Mouse (Mus musculus) kidney, adult 18-20 months (tissue): ENCODE data around the gene Plcg2.

Source experiments
- DNase-seq: peaks from one replicate; pipeline ENCODE4 v3.0.0; 2021

Gene Plcg2

DNA sequence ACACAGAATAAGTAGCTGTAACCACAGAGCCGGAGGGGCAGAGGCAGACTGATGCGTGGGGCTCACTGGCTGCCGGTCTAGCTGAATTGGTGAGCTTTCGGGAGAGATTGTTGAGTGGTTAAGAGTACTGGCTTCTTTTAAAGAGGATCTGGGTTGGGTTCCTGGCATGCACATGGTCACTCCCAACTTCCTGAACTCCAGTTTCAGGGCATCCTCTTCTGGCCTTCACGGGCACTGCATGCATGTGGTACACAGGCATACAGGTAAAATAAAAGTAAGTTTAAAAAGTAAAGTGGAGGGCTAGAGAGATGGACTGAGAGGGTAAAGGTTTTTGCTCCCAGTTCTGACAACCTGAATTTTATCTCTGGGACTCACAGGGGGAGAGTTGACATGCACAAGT, 52.4 kb downstream of the Plcg2 start:
- no peak for DNase-seq

DNA sequence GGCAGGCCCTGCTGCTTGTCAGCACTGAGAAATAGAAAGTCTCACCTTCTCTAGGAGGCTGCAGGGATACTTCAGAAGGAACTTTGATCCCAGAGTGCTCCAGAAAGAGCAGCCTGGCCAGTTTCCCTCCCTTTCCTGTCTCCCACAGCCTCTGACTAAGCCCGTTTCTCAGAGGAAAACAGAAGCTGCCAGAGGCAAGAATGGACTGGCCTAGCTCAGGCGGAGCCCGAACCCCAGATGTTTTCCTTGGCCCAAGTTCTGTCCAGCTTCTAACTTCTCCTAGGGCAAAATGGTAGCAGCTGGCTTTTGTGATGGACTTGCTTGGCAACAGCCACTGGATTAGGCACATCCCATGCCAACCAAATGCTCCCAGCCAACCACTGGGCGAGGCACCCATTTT, 62.9 kb downstream of the Plcg2 start:
- DNase-seq: peak; percentile 24

DNA sequence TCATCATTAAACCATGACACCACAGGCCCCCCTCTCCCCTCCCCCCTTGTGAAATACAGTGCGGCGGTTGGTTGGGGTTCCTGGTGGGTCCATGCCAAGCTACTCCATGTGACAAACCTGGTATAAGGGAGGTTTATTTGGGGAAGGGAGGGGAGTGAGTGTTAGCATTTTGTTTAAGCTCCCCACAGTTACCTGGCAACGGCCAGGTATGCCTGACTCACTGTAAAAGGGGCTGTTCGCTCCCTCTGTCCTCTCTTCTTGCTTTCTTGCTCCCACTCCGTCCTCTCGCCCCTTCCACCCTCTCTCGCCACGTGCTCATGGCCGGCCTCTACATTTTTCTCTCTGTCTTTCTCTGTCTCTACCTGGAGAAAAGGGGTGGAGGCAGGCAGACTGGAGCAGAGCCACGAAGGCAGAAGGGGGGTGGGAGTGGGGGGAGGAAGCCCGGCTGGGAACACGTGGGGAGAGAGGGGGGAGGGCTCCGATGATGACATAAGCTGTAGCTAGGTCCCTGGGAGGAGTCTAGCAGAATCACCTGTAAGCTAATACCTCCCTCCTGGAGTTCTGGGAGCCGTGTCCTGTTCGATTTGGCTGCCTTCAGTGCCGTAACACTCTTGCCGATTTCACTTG, 63.8 kb downstream of the Plcg2 start:
- DNase-seq: no peak

DNA sequence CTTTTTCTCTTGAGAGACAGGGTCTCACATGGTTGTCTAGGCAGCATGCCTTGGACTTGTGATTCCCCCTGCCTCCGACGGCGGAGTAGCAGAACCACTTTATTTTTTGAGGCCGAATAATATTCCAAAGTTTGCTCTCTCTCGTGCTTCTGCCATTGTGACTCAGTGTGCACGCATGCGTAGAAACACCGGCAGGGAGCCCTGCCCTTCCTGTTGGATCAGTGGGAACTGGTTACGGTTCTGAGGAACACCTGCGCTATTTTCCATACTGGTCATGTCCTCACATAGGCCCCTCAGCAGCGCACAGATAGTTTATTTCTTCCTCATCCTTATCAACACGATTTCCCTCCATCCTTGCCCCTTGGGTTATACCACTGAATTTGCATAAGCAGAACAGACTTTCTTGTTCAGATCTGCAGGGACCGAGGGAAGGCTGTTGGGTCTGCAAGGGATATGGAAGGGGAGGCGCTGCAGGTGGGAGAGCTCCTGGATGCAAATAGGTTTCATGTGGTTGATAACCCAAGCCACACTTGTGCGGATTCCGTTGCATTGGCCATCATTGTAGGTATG, 64.4 kb downstream of the Plcg2 start:
- DNase-seq: no peak

DNA sequence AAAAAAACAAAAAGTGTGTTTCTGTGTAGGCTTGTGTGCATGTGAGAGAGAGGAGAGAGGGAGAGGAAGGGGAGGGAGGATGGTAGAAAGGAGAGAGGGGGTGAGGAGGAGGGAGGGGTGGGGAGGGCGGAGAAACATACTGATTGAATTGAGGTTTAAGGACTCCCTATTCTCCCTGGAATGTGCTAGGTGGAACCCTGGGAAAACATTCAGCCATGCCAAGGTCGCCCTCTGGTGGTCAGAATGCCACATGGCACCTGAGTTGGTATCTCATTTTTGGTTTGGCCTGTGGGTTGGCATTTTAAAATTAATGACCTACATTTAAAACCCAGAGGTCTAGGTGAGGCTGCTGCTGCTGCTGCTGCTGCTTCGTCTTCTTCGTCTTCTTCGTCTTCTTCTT, 71.3 kb downstream of the Plcg2 start:
- DNase-seq: peak; percentile 81

DNA sequence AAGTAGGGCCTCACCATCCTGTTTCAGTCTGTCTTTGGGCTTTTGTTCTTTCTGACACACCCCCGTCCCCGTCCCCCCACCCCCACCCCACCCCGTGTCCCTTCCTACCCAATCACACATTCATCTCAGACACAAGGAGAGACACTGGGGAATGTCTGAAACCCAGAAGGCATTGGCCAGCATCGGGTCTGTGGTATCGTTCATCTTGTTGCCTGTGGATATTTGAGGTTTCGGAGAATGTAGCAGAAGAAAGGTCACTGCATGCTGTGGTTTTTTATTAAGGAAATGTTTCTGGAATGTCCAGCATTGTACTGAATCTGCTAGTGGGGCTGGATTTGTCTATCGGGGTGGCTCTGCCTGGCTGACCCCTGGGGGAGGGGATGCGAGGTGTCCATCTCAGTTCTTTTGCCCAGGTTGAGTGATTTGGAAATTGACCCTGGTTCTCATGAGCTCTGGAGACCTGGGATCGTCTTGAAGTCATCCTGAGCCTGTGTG, 78.2 kb downstream of the Plcg2 start:
- DNase-seq: no peak

DNA sequence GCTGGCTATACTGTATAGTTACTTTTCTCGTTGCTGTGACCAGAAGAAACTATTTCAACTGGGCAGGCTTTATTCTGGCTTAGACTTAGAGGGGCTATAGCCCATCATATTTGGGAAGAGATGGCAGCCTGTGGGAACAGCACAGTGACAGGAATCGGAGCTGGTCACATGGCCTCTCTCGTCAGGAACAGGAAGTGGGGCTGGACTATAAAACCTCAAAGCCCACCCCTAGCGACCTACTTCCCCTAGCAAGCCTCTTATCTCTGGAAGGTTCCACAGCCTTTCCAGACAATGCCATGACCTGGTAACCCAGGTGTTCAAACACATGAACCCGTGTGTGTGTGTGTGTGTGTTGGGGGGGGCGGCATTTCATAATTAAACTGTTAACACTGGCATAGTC, 79.0 kb downstream of the Plcg2 start:
- no peak for DNase-seq

DNA sequence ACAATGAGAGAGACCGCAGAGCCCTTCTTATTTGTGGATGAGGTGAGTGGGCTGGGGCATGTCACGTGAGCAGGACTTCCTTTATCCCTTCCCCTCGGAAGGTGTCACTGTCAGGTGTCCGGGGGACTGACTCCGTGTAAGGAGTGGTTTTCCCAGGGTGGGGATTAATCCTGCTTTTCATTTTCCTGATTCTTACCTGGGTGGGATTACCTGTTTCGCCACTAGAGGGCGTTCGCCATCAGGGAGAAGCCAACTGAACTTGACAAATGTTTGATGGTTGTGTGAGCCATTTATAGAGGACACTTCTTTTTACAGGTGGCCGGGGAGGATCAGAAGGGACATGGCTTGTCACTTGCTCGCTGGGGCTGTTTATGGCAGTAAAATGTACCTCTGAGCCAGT, 79.8 kb downstream of the Plcg2 start:
- DNase-seq: no peak

DNA sequence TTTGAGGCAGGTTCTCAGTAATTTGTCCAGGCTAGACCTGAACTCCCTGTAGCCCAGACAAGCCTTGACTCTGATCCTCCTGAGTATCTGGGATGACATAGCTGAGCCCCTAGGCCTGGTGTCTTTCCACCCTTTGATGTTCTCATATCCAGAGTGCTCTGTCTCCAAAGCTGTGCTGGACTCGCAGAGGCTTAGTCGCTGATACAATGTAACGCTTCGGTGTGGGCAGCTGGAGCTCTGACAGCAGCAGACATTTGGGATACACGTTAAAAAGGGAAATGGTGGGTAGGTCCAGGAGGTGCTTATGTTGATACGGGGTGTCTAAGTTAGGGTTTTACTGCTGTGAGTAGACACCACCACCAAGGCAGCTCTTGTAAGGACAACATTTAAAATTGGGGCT, 80.8 kb downstream of the Plcg2 start:
- DNase-seq: no peak

DNA sequence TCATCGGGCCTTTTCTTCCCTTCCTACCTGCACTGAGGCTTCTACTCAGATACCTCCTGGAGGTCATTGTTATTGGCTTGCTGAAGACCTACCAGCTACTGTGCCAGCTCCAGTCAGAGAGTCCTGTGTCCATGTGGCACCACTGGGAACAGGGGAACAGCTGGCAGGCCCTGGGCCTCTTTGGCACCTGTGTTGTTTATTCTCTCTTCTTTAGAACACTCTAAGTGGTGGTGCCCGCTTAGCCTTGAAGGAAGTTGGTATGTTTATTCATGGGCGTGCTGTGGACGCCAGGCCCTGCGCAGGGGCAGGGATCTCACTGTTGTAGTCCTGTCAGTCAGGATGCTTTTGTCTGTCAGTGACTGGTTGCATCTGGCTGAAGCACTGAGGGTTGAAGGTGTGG, 95.8 kb downstream of the Plcg2 start:
- no peak for DNase-seq

DNA sequence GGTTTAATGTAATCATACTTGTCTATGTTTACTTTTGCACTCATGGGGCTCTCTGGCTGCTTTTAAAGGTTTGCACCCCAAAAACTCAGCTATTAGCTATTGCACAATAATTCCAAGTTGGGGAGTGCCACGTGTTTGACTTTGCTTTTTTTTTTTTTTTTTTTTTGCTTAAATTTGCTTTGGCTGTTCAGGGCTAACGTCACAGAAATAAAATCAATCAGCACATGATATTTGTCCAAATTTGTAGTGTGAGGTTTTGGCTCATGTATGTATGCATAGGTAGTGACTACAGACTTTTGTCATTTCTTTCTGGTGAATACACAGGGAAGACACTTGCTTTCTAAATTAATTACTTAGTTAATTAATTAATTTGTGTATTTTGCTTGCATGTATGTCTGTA, 96.9 kb downstream of the Plcg2 start:
- no peak for DNase-seq

DNA sequence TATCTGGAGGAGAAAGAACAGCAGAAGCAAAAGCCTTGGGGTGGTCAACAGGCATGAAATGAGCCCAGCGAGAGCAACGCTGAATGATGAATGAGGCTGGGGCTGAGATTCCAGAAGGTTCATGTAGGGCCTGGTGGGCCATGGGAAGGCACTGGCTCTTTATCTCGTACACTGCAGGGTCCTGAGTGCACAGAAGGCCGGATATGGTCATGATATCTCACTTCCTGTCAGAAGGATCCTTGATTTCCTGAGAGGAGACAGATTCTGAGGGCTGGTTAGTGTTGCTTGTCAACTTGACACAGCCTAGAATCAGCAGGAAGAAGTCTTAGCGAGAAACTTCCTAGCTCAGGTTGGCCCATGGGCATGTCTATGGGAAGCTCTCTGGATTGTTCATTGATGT, 98.7 kb downstream of the Plcg2 start:
- no peak for DNase-seq

DNA sequence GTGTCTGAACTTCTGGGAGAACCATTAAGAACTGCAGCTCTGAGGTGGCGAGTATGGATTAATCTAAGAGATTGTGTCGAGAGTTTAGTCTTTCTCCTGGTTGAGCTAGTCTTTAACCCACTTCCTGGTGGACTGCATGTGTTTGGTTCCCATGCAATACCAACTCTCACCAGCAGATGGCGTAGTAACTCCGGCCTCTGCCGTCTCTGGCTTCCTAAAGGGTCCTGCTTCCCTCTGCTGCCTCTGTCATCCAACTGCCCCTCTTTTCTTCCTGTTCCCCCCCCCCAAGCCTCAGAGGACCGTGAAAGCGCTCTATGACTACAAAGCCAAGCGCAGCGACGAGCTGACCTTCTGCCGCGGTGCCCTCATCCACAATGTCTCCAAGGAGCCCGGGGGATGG, 102.7 kb downstream of the Plcg2 start:
- DNase-seq: no peak

DNA sequence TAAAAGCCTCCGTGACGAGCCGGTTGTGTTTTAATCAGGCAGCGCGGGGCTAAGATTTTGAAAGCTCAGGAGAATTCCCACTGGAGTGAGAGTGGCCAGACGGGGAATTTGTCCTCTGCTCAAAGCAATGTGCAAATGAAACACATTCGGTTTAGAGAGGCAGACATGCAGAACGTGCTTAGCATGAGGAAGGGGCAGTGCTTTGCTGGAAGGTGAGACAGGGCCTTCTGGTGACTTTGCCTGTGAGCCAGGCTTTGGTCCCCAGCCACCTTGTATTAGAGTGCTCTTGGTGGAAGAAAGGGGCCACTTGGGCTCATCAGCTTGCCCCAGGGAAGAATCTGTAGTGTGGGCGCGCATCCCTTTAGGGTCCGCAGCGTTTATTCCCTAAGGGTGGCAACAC, 106.0 kb downstream of the Plcg2 start:
- no peak for DNase-seq

DNA sequence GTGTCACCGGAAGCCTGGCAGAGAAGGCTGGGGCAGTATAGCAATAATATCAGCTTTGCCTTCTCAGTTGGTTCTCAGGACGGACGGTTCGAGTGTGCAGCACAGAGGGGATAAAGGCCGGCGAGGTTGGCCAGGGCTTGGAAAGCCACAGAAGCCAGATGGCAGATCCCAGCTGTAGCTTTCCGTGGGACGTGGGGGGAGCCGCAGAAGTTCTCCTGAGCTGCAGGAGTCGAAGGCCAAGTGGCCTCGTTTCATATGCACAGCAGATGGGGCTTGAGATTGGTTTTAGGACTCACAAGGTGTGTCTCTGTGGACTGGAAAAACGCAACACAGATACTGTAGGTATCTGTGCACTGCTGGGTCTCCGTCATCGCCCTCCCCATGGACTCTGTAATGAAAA, 106.6 kb downstream of the Plcg2 start:
- no peak for DNase-seq

DNA sequence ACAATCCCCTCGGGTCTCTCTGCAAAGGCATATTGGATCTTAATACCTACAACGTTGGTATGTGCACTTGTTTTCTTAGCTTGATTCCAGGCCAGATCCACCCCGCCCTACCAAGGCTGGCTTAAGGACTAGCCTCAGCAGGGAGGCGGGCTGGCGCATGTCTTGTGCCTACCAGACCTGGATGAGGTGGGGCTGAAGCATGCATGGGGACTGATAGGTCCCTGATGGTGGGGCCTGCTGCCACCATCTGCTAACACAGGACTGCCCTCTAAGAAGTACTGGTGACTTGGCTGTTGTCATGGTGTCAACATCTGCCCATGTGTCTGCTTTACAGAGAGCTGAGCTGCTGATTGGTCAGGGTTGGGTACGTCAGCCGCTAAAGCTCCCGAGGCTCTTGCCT, 107.1 kb downstream of the Plcg2 start:
- no peak for DNase-seq

DNA sequence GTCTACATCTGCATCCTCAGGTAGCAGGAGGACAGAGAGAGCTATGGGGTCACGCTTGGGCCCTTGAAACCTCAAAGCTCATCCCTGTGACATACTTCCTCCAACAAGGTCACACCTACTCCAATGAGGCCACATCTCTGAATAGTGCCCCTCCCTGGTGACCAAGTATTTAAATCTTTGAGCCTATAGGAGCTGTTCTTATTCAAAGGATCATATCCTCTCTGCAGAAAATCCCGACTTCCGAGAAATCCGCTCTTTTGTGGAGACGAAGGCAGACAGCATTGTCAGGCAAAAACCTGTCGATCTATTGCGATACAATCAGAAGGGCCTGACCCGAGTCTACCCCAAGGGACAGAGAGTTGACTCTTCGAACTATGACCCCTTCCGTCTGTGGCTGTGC, 112.4 kb downstream of the Plcg2 start:
- DNase-seq: no peak

DNA sequence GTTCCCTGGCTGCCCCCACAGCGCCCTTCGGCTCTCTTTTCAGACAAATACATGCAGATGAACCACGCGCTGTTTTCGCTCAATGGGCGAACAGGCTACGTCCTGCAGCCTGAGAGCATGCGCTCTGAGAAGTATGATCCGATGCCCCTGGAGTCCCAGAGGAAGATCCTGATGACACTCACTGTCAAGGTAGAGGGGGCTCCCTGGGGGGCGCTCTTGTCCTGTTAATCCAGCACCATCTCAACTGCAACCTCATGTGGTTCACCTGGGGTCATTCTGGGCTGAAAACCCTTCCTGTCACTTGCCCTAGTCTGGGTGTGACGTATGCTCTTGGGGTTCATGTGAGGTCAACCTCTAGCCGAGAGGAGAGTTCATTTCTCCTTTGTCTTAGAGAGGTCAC, 114.8 kb downstream of the Plcg2 start:
- DNase-seq: no peak

DNA sequence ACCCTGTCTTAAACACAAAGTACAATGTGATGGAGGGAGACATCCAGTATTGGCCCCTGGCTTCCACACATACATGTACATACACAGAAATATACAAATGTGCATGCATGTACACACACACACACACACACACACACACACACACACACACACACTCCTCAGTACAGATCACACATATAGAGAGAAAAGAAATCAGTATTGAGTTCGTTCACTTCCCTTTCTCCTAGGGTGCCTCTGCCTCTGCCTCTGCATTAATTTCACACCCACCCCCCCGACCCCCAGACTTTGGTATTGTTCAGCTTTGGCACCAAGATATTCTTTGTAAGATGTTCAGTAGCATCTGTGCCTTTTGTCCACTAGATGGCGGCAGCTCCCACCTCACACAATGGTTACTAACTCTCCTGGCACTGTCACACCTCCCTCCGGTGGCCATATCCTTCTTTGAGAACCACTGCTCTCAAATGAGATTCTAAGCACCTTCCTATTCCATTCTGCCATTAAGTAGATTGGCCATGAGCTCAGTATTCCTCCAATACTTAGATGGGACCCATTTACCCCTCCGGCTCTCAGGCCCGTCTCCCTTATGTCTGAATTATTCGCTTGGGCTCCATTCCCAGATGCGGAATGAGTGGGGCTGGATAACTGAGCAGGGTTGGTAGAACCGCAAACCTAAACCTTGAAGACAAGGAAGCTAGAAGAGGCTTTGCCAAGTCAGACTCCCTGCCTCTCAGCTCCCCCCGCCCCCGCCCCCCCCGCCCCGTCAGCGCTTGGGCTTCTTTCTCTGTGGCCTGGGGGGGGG, 128.1 kb downstream of the Plcg2 start:
- DNase-seq: peak; percentile 29

DNA sequence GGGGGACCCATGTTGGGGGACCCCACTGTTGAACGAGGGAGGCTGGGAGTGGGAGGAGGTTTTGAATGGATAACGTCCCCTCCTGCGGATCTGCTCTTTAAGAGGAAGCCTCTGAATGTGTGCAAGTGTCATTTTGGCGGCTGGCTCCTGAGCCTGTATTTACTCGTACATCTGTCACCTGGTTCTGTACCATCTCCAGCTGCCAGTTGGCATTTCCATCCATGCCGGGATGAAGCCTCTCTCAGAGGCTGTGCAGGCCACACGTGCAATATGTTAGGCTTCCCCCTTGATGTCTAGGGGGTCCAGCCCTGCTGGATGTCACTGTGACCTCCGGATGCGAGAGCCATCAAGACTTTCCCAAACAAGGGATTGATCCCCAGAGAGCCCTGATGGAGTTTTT, 129.0 kb downstream of the Plcg2 start:
- no peak for DNase-seq

DNA sequence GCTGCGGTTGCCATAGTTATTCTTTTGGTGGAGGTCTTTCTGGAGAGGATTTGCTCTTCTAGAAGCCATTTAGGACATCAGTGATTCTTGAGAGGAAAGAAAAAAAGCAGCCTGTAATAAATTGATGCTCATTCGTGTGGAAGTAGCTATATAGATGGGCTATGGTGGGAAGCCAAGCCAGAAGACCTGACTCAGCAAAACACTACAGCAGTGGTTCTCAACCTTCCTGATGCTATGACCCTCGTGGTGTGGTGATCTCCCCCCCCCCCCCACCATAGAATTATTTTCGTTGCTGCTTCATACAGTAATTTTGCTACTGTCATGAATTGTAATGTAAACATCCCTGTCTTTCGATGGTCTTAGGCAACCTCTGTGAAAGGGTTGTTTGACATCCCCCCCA, 134.4 kb downstream of the Plcg2 start:
- no peak for DNase-seq

DNA sequence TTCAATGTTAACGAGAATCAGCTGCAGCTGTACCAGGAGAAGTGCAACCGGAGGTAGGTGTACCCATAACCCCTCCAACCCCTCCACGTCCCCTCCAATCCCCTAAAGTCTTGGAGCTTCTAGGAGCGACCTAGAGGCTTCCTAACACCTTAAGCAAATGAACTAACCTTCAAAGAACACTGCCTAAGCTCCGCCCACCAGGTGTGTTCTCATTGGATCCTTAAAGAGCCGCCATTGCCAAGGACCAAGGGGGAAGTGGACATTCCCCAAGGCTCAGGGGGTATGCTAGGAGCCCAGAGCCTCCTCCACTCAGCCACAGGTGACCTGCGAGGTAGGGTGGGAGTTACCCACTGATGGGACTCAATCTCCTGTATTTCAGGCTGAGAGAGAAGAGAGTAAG, 136.3 kb downstream of the Plcg2 start:
- no peak for DNase-seq

DNA sequence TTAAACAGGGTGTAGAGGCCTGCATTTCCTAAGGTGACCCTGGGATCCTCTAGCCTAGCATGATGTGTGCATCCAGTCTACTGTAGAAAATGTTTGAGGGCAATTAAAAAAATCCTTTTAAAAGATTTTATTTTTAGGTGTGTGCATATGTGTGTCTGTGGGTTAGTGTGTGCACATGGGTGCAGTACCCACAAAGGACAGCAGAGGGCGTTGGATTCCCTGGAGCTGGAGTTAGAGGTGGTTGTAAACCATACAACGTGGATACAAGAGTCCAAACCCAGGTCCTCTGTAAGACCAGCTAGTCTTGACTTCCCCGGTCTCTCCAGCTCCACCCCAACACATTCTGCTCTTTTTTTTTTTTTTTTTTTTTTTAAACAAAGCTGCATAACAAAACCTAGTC, 139.4 kb downstream of the Plcg2 start:
- no peak for DNase-seq

DNA sequence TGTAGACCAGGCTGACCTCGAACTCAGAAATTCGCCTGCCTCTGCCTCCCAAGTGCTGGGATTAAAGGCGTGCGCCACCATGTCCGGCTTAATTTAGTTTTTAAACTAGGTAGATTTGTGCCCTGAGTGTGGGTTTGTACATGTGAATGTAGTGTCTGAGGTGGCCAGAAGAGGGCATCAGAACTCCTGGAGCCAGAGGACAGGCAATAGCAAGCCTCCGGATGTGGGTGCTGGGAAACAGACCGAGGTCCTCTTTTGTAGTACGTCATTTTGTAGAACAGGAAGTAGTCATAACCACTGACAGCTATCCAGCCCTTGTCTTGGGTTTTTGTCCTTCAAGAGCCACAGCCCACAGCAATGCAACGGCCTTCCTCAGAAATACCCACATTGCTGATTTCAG, 141.5 kb downstream of the Plcg2 start:
- no peak for DNase-seq

DNA sequence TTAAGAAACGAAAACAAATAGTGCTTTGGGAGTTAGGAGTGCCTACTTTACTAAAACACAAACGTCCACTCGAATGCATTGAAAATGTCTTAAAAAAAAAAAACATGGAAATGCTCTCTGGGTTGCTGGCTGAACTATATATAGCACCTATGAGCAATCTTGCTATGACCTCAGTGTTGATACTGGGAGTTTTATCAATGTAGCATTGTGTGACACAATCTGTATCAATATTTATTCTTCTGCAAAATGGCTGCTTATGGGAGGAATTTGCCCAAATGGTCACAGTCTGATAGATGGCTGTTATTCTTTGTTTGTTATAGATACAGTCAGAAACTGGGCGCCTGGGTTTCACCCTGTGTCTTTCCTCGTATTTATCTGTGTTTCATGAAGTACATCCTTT, 147.4 kb downstream of the Plcg2 start:
- no peak for DNase-seq
